ENCODE assay signal across 10 mouse cellular contexts in the genomic region with DNA sequence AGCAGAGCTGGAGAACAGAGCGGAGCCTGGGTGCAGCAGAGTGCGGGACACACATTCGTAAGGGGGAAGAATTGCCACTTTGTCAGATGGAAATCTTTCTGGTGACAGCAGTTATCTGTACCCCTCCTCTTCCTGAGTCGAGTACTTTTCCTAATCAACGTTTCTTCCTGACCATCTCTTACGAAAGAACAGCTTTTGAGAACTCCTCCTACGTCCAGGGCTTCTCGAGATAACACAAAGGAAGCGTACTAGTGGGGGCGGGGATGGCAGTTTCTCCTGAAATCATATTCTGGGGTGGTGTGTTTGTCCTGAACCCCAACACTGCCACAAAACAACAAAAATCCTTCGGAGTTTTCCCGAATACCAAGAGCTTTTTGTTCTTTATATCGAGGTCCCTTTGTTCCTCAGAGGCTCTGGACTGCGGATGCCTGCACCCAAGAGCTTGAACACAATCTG. TPM values are rescaled to one million over a fixed set of nuclear protein-coding genes. Genes with fewer than 3 reads are reported as not detected.
DNase-seq lines count a peak whose midpoint lies in the region; ATAC-seq and TF ChIP-seq lines count a peak whose summit lies in the region.
"Had no signal": no experiment of that assay in that cellular context is flagged by ENCODE, and none has a peak within 500 bp of the region (broad histone marks: within the 10 kb centered on the region; RNA-seq: fewer than 3 reads in every experiment).

A gene (minus strand): TSS at position 51 of the 456 bp plus-strand sequence.

- intact Hi-C loops in heart, adult 2 months (cut with DNase I), result no loop called here

- no peak within 1 kb of the TSS for H3K4me3 ChIP-seq in heart, adult 2 months
- H3K4me3 ChIP-seq in lung, embryonic 16.5 days (ENCODE audit: low read length), result no peak within 1 kb of the TSS
- H3K4me3 ChIP-seq: midbrain, embryonic 10.5 days had no signal

- TF ChIP-seq EP300 in heart, adult 2 months (IDR thresholded peaks at IDR 0.05; ENCODE audit: insufficient read depth, low read depth, low read length), result no peak

- no peak for ATAC-seq in lung, embryonic 16.5 days (ENCODE audit: low read depth)
- peak; percentile 60 for ATAC-seq in granulocyte monocyte progenitor cell, adult 5-6 weeks (replicated peaks; ENCODE audit: poor library complexity, severe bottlenecking)
- no peak for ATAC-seq in monocyte, adult 5-6 weeks (replicated peaks; ENCODE audit: insufficient number of reproducible peaks, low FRiP score, low TSS enrichment, poor library complexity, severe bottlenecking)

- H3K9ac ChIP-seq in heart, adult 2 months (ENCODE audit: low read depth, low read length), result peak within 1 kb of the TSS; percentile 35; the same call in 1 of the 2 replicates
- H3K9ac ChIP-seq in lung, embryonic 16.5 days (ENCODE audit: low read length), result no peak within 1 kb of the TSS

- H3K4me1 ChIP-seq in heart, adult 2 months (ENCODE audit: control insufficient read depth, insufficient read depth, low read length), result peaks cover 3% of the 10 kb centered on the region
- no peaks in the 10 kb centered on the region for H3K4me1 ChIP-seq in lung, embryonic 16.5 days (replicated peaks; ENCODE audit: control insufficient read depth, insufficient read depth, low read length)

- H3K36me3 ChIP-seq in heart, adult 2 months (ENCODE audit: control insufficient read depth, insufficient read depth, low read length), result no peaks in the 10 kb centered on the region
- no peaks in the 10 kb centered on the region for H3K36me3 ChIP-seq in lung, embryonic 16.5 days (ENCODE audit: control insufficient read depth, insufficient read depth, low read length)
- H3K36me3 ChIP-seq: midbrain, embryonic 10.5 days had no signal

- peak within 1 kb of the TSS; percentile 54 for H3K27ac ChIP-seq in heart, adult 2 months
- H3K27ac ChIP-seq in lung, embryonic 16.5 days (ENCODE audit: low read length), result no peak within 1 kb of the TSS
- H3K27ac ChIP-seq: midbrain, embryonic 10.5 days had no signal

- no peaks in the 10 kb centered on the region for H3K27me3 ChIP-seq in heart, adult 2 months (ENCODE audit: control insufficient read depth, insufficient read depth, low read length)
- no peaks in the 10 kb centered on the region for H3K27me3 ChIP-seq in lung, embryonic 16.5 days (ENCODE audit: control insufficient read depth, insufficient read depth, low read depth, low read length)

- no peaks in the 10 kb centered on the region for H3K79me2 ChIP-seq in heart, adult 2 months (replicated peaks; ENCODE audit: control insufficient read depth, insufficient read depth, low read length)

- DNase-seq in heart, adult 2 months, result no peak
- no peak for DNase-seq in heart, adult 11 months
- no peak for DNase-seq in lung, postnatal 4 days
- DNase-seq in embryo, embryonic 11 days, result no peak
- DNase-seq in left cerebral cortex, adult 11 months (ENCODE audit: low spot score), result no peak
- DNase-seq: B cell, adult 2 months had no signal

- TF ChIP-seq POLR2A in heart, adult 2 months (IDR thresholded peaks at IDR 0.05; ENCODE audit: insufficient read depth, low read depth, low read length), result no peak

- no peaks in the 10 kb centered on the region for H3K9me3 ChIP-seq in lung, embryonic 16.5 days (ENCODE audit: control insufficient read depth, low read length)
- H3K9me3 ChIP-seq: midbrain, embryonic 10.5 days had no signal

- no peak for TF ChIP-seq CTCF in heart, adult 2 months (IDR thresholded peaks at IDR 0.05)

- 31% methylated on average over 14 of the region's 14 CpGs for WGBS in heart, adult 2 months
- WGBS in lung, embryonic 16.5 days, result 53% methylated on average over 14 of the region's 14 CpGs

- no peak within 1 kb of the TSS for H3K4me2 ChIP-seq in lung, embryonic 16.5 days (ENCODE audit: low read depth, low read length)

RNA-seq across cellular contexts. Expression of the gene that starts here (rescaled TPM):
- total RNA-seq in heart, adult 2 months (2021), result 1 to 10 TPM in 1 of 2 experiments, under 1 TPM in 1; 0.81 to 1.4 TPM
- polyA plus RNA-seq in heart, adult 2 months (2012; rRNA removed), result 2.3 and 3.3 TPM in 2 replicates
- polyA plus RNA-seq in lung, embryonic 16.5 days (2015; fragmentation: Nextera tagmentation; extraction: Ambion mirVana), result 12.3 and 16.9 TPM in 2 replicates
- 79.4 and 82.5 TPM in 2 replicates for total RNA-seq in granulocyte monocyte progenitor cell, adult 5-6 weeks (2014; fragmentation: Nextera tagmentation)
- 138 and 152 TPM in 2 replicates for total RNA-seq in granulocyte monocyte progenitor cell, adult 5-6 weeks (2017)
- 27.7 to 79.7 TPM (median 71.5 TPM) in 3 replicates for total RNA-seq in monocyte, adult 5-6 weeks (2017)

Comparison
In these comparisons a context has a peak if more than half of its experiments do, and no peak if none do; other contexts are left out.
1. RNA of the gene that starts here (total RNA-seq): 79.4 to 152 TPM in granulocyte monocyte progenitor cell, adult 5-6 weeks and 27.7 to 79.7 TPM in monocyte, adult 5-6 weeks; 0.81 to 1.4 TPM in heart, adult 2 months; every median in the first group is over 10 times any median in the second.